Mouse (Mus musculus) embryonic fibroblast, embryonic 13.5 days (primary cell): Measurements from ENCODE around the gene Rdh1. TPM values are rescaled to one million over a fixed set of nuclear protein-coding genes. Genes with fewer than 3 reads are reported as not detected.
"Not testable (repeated sequence)": the region's sequence is repeated elsewhere in the genome, so short reads cannot be mapped to it uniquely, and the experiment has no call there.

Source experiments
- H3K27ac ChIP-seq: 2 replicates; pipeline ENCODE4 v1.5.1; 2012; ENCODE audit warnings: low read length, control low read depth, inconsistent platforms; ENCODE audit not compliant: insufficient read depth
- H3K4me1 ChIP-seq: 2 replicates; pipeline ENCODE4 v1.6.1; 2011; ENCODE audit warnings: low read length; ENCODE audit not compliant: control insufficient read depth, insufficient read depth
- H3K4me3 ChIP-seq: 2 replicates; pipeline ENCODE4 v1.5.1; 2011; ENCODE audit warnings: mild to moderate bottlenecking, control low read depth, low read length; ENCODE audit not compliant: insufficient read depth
- CTCF ChIP-seq: IDR thresholded peaks from 2 replicates; pipeline ENCODE4 v1.5.1; 2011; ENCODE audit warnings: mild to moderate bottlenecking, control low read depth, low read length, moderate library complexity, borderline replicate concordance; ENCODE audit not compliant: insufficient read depth
- POLR2A ChIP-seq: IDR thresholded peaks from 2 replicates; pipeline ENCODE4 v1.6.1; 2011; ENCODE audit warnings: low read depth, mild to moderate bottlenecking, control low read depth, low read length, moderate library complexity
- polyA plus RNA-seq: library from polyadenylated mRNA; stranded (reverse); fragments of >200 nt; gene quantifications from 2 replicates; pipeline ENCODE4 v1.2.4, GENCODE M21; 2011; ENCODE audit warnings: low read depth; ENCODE audit not compliant: missing spikeins, insufficient read length

Rdh1 gene
- polyA plus RNA-seq, 1 experiment = 0.30 TPM

GRCm38 (mm10) chr10:127748847-127749612 lies 10.5 kb upstream of the Rdh1 start:
- Histone ChIP-seq H3K4me1 (no peaks in the 10 kb centered on the region), H3K4me3 (no peak overlapping the region), H3K27ac (no peak overlapping the region)
- no peak for TF ChIP-seq CTCF
- no peak for TF ChIP-seq POLR2A

GRCm38 (mm10) chr10:127750136-127750777 lies 9.3 kb upstream of the Rdh1 start:
- Histone ChIP-seq H3K4me1 (no peaks in the 10 kb centered on the region), H3K27ac (no peak overlapping the region), H3K4me3 (no peak overlapping the region)
- TF ChIP-seq CTCF (no peak), POLR2A (no peak)

- no peak for TF ChIP-seq CTCF
- H3K4me3 ChIP-seq = no peak within 1 kb of the TSS
- H3K27ac ChIP-seq = no peak within 1 kb of the TSS
- no peaks in the 10 kb centered on the region for H3K4me1 ChIP-seq
These were observed 8.0 kb upstream of the Rdh1 start, which contains the start of gene Gpr182 for GRCm38 (mm10) chr10:127751548-127751947. Gpr182 (minus strand) TSS chr10:127751732.

- no peak for TF ChIP-seq CTCF
- TF ChIP-seq POLR2A = no peak
- Histone ChIP-seq H3K4me3 (no peak overlapping the region), H3K4me1 (no peaks in the 10 kb centered on the region), H3K27ac (no peak overlapping the region)
These were observed 4.9 kb upstream of the Rdh1 start for GRCm38 (mm10) chr10:127754566-127755166.

GRCm38 (mm10) chr10:127755246-127755645 lies 4.3 kb upstream of the Rdh1 start:
- TF ChIP-seq POLR2A (no peak), CTCF (no peak)
- no peak overlapping the region for H3K4me3 ChIP-seq
- no peak overlapping the region for H3K27ac ChIP-seq
- no peaks in the 10 kb centered on the region for H3K4me1 ChIP-seq

GRCm38 (mm10) chr10:127755770-127756468 lies 3.6 kb upstream of the Rdh1 start:
- H3K4me1 ChIP-seq = no peaks in the 10 kb centered on the region
- TF ChIP-seq CTCF (no peak), POLR2A (no peak)
- no peak overlapping the region for H3K27ac ChIP-seq
- H3K4me3 ChIP-seq = no peak overlapping the region

- H3K27ac ChIP-seq, H3K4me3 ChIP-seq, H3K4me1 ChIP-seq: not testable (repeated sequence)
These were observed 3.4 kb downstream of the Rdh1 start for GRCm38 (mm10) chr10:127762926-127763325.

GRCm38 (mm10) chr10:127763914-127764680 lies 4.6 kb downstream of the Rdh1 start:
- Histone ChIP-seq H3K27ac (no peak overlapping the region), H3K4me1 (no peaks in the 10 kb centered on the region), H3K4me3 (no peak overlapping the region)
- TF ChIP-seq CTCF = no peak
- no peak for TF ChIP-seq POLR2A

GRCm38 (mm10) chr10:127766564-127766963 lies 7.0 kb downstream of the Rdh1 start:
- TF ChIP-seq CTCF (no peak), POLR2A (no peak)
- no peak overlapping the region for H3K4me3 ChIP-seq
- no peaks in the 10 kb centered on the region for H3K4me1 ChIP-seq
- H3K27ac ChIP-seq = no peak overlapping the region
